ENCODE assay signal across 27 mouse cellular contexts in genomic region chrX:163128626-163129025, GRCm38 (mm10).
DNase-seq lines count a peak whose midpoint lies in the region; ATAC-seq and TF ChIP-seq lines count a peak whose summit lies in the region.
"Had no signal": no experiment of that assay in that cellular context is flagged by ENCODE, and none has a peak within 500 bp of the region (broad histone marks: within the 10 kb centered on the region; RNA-seq: fewer than 3 reads in every experiment).

No protein-coding gene starts in this region.

- intact Hi-C loops in left cerebral cortex, postnatal 25 days (cut with DNase I), result no loop called here

- ATAC-seq in intestine, embryonic 15.5 days, result peak; percentile 72; the same call in 1 of the 2 replicates
- ATAC-seq in intestine, postnatal 0 days, result peak; percentile 99
- ATAC-seq in stomach, postnatal 0 days (ENCODE audit: low FRiP score, low TSS enrichment), result peak; percentile 73
- ATAC-seq in activated CD4-positive, CD25-positive, alpha-beta regulatory T cell, adult 4 months, result no peak
- ATAC-seq: CD4-positive, CD25-positive, alpha-beta regulatory T cell, adult 4 months; forebrain, embryonic 13.5 days; forebrain, embryonic 15.5 days; forebrain, postnatal 0 days; Patski had no signal

- 66% methylated on average over 1 of the region's 1 CpGs for WGBS in intestine, embryonic 15.5 days
- 48% methylated on average over 1 of the region's 1 CpGs for WGBS in intestine, postnatal 0 days
- WGBS in stomach, postnatal 0 days, result 76% methylated on average over 1 of the region's 1 CpGs

- no peaks in the 10 kb centered on the region for H3K4me1 ChIP-seq in intestine, embryonic 15.5 days (replicated peaks)
- no peaks in the 10 kb centered on the region for H3K4me1 ChIP-seq in intestine, postnatal 0 days (replicated peaks; ENCODE audit: control insufficient read depth, insufficient read depth, low read length)
- no peaks in the 10 kb centered on the region for H3K4me1 ChIP-seq in stomach, postnatal 0 days (replicated peaks; ENCODE audit: control insufficient read depth, insufficient read depth)
- H3K4me1 ChIP-seq: embryonic facial prominence, embryonic 13.5 days; embryonic facial prominence, embryonic 15.5 days; forebrain, embryonic 10.5 days; forebrain, embryonic 13.5 days; forebrain, embryonic 15.5 days had no signal

- DNase-seq in stomach, postnatal 0 days (ENCODE audit: low spot score), result no peak
- no peak for DNase-seq in left cerebral cortex, postnatal 25 days (ENCODE audit: low spot score in 2 of 2)
- DNase-seq: adrenal gland, adult 2 months; adrenal gland, postnatal 10 days; adrenal gland, postnatal 25 days; B cell, adult 2 months; cerebellum, adult 11 months; cerebellum, adult 18-20 months; cerebellum, adult 8-10 months; cerebellum, adult 9-11 months; cerebellum, postnatal 14 days; cerebellum, postnatal 36 days; embryo, embryonic 11 days; forebrain, postnatal 0 days had no signal

- no peaks in the 10 kb centered on the region for H3K9me3 ChIP-seq in intestine, embryonic 15.5 days
- H3K9me3 ChIP-seq in intestine, postnatal 0 days (ENCODE audit: control insufficient read depth), result no peaks in the 10 kb centered on the region
- H3K9me3 ChIP-seq in stomach, postnatal 0 days (ENCODE audit: control insufficient read depth, low read length), result no peaks in the 10 kb centered on the region
- H3K9me3 ChIP-seq: embryonic facial prominence, embryonic 13.5 days; embryonic facial prominence, embryonic 15.5 days; forebrain, embryonic 10.5 days; forebrain, embryonic 13.5 days; forebrain, embryonic 15.5 days; G1E had no signal

- no peak overlapping the region for H3K9ac ChIP-seq in intestine, embryonic 15.5 days
- no peak overlapping the region for H3K9ac ChIP-seq in intestine, postnatal 0 days (ENCODE audit: low read depth, low read length)
- no peak overlapping the region for H3K9ac ChIP-seq in stomach, postnatal 0 days (ENCODE audit: low read length)
- H3K9ac ChIP-seq: embryonic facial prominence, embryonic 13.5 days; embryonic facial prominence, embryonic 15.5 days; forebrain, embryonic 13.5 days; forebrain, embryonic 15.5 days; forebrain, postnatal 0 days had no signal

- H3K4me2 ChIP-seq in intestine, embryonic 15.5 days (replicated peaks), result no peak overlapping the region
- no peak overlapping the region for H3K4me2 ChIP-seq in intestine, postnatal 0 days (replicated peaks; ENCODE audit: low read depth)
- no peak overlapping the region for H3K4me2 ChIP-seq in stomach, postnatal 0 days (replicated peaks; ENCODE audit: low read depth)
- H3K4me2 ChIP-seq: embryonic facial prominence, embryonic 13.5 days; embryonic facial prominence, embryonic 15.5 days; forebrain, embryonic 13.5 days; forebrain, embryonic 15.5 days had no signal

- no peak overlapping the region for H3K27ac ChIP-seq in intestine, embryonic 15.5 days
- H3K27ac ChIP-seq in intestine, postnatal 0 days (ENCODE audit: low read depth, low read length), result no peak overlapping the region
- no peak overlapping the region for H3K27ac ChIP-seq in stomach, postnatal 0 days (replicated peaks)
- H3K27ac ChIP-seq: embryonic facial prominence, embryonic 13.5 days; embryonic facial prominence, embryonic 15.5 days; forebrain, embryonic 10.5 days; forebrain, embryonic 13.5 days; forebrain, embryonic 15.5 days had no signal

- no peak for TF ChIP-seq EP300 in stomach, postnatal 0 days (optimal IDR thresholded peaks at IDR 0.05)

- no peak overlapping the region for H3K4me3 ChIP-seq in intestine, embryonic 15.5 days (replicated peaks)
- no peak overlapping the region for H3K4me3 ChIP-seq in intestine, postnatal 0 days (ENCODE audit: low read depth, low read length)
- H3K4me3 ChIP-seq in stomach, postnatal 0 days (ENCODE audit: low read depth, low read length), result no peak overlapping the region
- H3K4me3 ChIP-seq: embryonic facial prominence, embryonic 13.5 days; embryonic facial prominence, embryonic 15.5 days; erythroblast, embryonic 14.5 days; forebrain, embryonic 10.5 days; forebrain, embryonic 13.5 days; forebrain, embryonic 15.5 days had no signal

- TF ChIP-seq CTCF in intestine, postnatal 0 days (IDR thresholded peaks at IDR 0.05; ENCODE audit: low read depth), result no peak
- TF ChIP-seq CTCF in stomach, postnatal 0 days (IDR thresholded peaks at IDR 0.05; ENCODE audit: low read depth), result no peak

- H3K27me3 ChIP-seq in intestine, embryonic 15.5 days (replicated peaks), result no peaks in the 10 kb centered on the region; the same call in 1 of the 2 replicates
- H3K27me3 ChIP-seq in intestine, postnatal 0 days (replicated peaks; ENCODE audit: control insufficient read depth, insufficient read depth, low read length), result no peaks in the 10 kb centered on the region; the same call in 1 of the 2 replicates
- H3K27me3 ChIP-seq in stomach, postnatal 0 days (ENCODE audit: control insufficient read depth, insufficient read depth, low read length), result no peaks in the 10 kb centered on the region
- H3K27me3 ChIP-seq: CH12.LX; embryonic facial prominence, embryonic 15.5 days; forebrain, embryonic 15.5 days had no signal

- H3K36me3 ChIP-seq in intestine, embryonic 15.5 days, result no peaks in the 10 kb centered on the region
- H3K36me3 ChIP-seq in intestine, postnatal 0 days (ENCODE audit: control insufficient read depth, insufficient read depth), result no peaks in the 10 kb centered on the region
- H3K36me3 ChIP-seq in stomach, postnatal 0 days (ENCODE audit: control insufficient read depth, insufficient read depth, low read length), result no peaks in the 10 kb centered on the region
- H3K36me3 ChIP-seq: embryonic facial prominence, embryonic 13.5 days; embryonic facial prominence, embryonic 15.5 days; forebrain, embryonic 10.5 days; forebrain, embryonic 15.5 days; G1E had no signal
